Mouse (Mus musculus): ENCODE data around the gene Ptprm. TPM values are rescaled to one million over a fixed set of nuclear protein-coding genes. Genes with fewer than 3 reads are reported as not detected.
A peak's percentile ranks its signal among the peaks of the same experiment; 100 is the strongest.

Ptprm gene
- polyA plus RNA-seq, 1 experiment from 2014 or later: 31.4 TPM

- no peak overlapping the region; the same call in 1 of the 2 replicates for H3K27ac ChIP-seq
- H3K4me3 ChIP-seq (replicated peaks; ENCODE audit: low read length): no peak overlapping the region
- 70% methylated on average over 1 of the region's 1 CpGs for WGBS
- no peaks in the 10 kb centered on the region for H3K27me3 ChIP-seq (ENCODE audit: control insufficient read depth, insufficient read depth, low read length)
- no peak overlapping the region for H3K4me2 ChIP-seq (replicated peaks)
- ATAC-seq (ENCODE audit: low FRiP score): no peak
- no peak for DNase-seq (ENCODE audit: low spot score)
- H3K4me1 ChIP-seq (replicated peaks; ENCODE audit: control insufficient read depth, insufficient read depth, low read length): peaks cover 4% of the 10 kb centered on the region; the same call in 1 of the 2 replicates
- H3K9me3 ChIP-seq (ENCODE audit: control insufficient read depth, low read length): no peaks in the 10 kb centered on the region
- no peak overlapping the region for H3K9ac ChIP-seq
- no peaks in the 10 kb centered on the region for H3K36me3 ChIP-seq (replicated peaks; ENCODE audit: control insufficient read depth, insufficient read depth)
These were observed 274.7 kb downstream of the Ptprm start for GRCm38 (mm10) chr17:67079570-67079969.

GRCm38 (mm10) chr17:67073580-67073979, 280.7 kb downstream of the Ptprm start:
- H3K36me3 ChIP-seq (replicated peaks; ENCODE audit: control insufficient read depth, insufficient read depth): no peaks in the 10 kb centered on the region
- ATAC-seq (ENCODE audit: low FRiP score) (no peak), DNase-seq (ENCODE audit: low spot score) (no peak)
- H3K27me3 ChIP-seq (ENCODE audit: control insufficient read depth, insufficient read depth, low read length): no peaks in the 10 kb centered on the region
- H3K4me1 ChIP-seq (replicated peaks; ENCODE audit: control insufficient read depth, insufficient read depth, low read length): peaks cover 18% of the 10 kb centered on the region
- H3K4me2 ChIP-seq (replicated peaks): no peak overlapping the region
- 40% methylated on average over 4 of the region's 4 CpGs for WGBS
- H3K9ac ChIP-seq: no peak overlapping the region
- H3K9me3 ChIP-seq (ENCODE audit: control insufficient read depth, low read length): no peaks in the 10 kb centered on the region
- no peak overlapping the region for H3K4me3 ChIP-seq (replicated peaks; ENCODE audit: low read length)
- peak overlapping the region; percentile 30; the same call in 1 of the 2 replicates for H3K27ac ChIP-seq

GRCm38 (mm10) chr17:67073139-67073538, 281.1 kb downstream of the Ptprm start:
- WGBS: 65% methylated on average over 6 of the region's 6 CpGs
- H3K27ac ChIP-seq: peak overlapping the region; percentile 30; the same call in 1 of the 2 replicates
- H3K9me3 ChIP-seq (ENCODE audit: control insufficient read depth, low read length): no peaks in the 10 kb centered on the region
- no peak overlapping the region for H3K4me2 ChIP-seq (replicated peaks)
- no peak overlapping the region for H3K9ac ChIP-seq
- H3K27me3 ChIP-seq (ENCODE audit: control insufficient read depth, insufficient read depth, low read length): no peaks in the 10 kb centered on the region
- DNase-seq (ENCODE audit: low spot score): no peak
- H3K36me3 ChIP-seq (replicated peaks; ENCODE audit: control insufficient read depth, insufficient read depth): no peaks in the 10 kb centered on the region
- ATAC-seq (ENCODE audit: low FRiP score): peak; percentile 19; the same call in 1 of the 2 replicates
- peaks cover 18% of the 10 kb centered on the region for H3K4me1 ChIP-seq (replicated peaks; ENCODE audit: control insufficient read depth, insufficient read depth, low read length)
- no peak overlapping the region for H3K4me3 ChIP-seq (replicated peaks; ENCODE audit: low read length)

GRCm38 (mm10) chr17:67071231-67072009, 282.8 kb downstream of the Ptprm start:
- H3K27me3 ChIP-seq (ENCODE audit: control insufficient read depth, insufficient read depth, low read length): no peaks in the 10 kb centered on the region
- no peak overlapping the region for H3K4me2 ChIP-seq (replicated peaks)
- no peaks in the 10 kb centered on the region for H3K9me3 ChIP-seq (ENCODE audit: control insufficient read depth, low read length)
- peak; percentile 88 for ATAC-seq (ENCODE audit: low FRiP score)
- no peaks in the 10 kb centered on the region for H3K36me3 ChIP-seq (replicated peaks; ENCODE audit: control insufficient read depth, insufficient read depth)
- no peak overlapping the region for H3K27ac ChIP-seq
- 69% methylated on average over 7 of the region's 7 CpGs for WGBS
- no peak overlapping the region for H3K9ac ChIP-seq
- DNase-seq (ENCODE audit: low spot score): peak; percentile 65
- H3K4me3 ChIP-seq (replicated peaks; ENCODE audit: low read length): no peak overlapping the region
- peaks cover 18% of the 10 kb centered on the region for H3K4me1 ChIP-seq (replicated peaks; ENCODE audit: control insufficient read depth, insufficient read depth, low read length)

DNA sequence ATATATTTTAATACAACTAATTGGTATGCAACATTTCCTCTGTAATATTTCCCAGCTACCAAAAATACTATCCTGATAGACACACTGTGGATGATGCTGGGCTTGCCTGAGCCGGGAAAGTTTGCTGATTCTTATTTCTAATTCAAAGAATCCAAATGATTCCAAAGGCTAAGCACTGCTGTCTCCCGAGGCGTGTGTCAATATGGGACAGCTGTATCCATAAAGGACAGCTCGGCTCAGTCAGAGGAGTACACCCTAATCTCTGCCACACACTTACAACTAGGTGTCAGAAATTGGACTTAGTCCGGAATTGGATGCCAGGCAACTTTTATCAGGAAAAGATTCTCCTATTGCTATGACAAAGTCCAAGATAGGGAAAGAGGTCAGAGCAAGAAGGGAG, 290.6 kb downstream of the Ptprm start:
- Histone ChIP-seq H3K9me3 (ENCODE audit: control insufficient read depth, low read length) (no peaks in the 10 kb centered on the region), H3K27ac (no peak overlapping the region), H3K4me1 (replicated peaks; ENCODE audit: control insufficient read depth, insufficient read depth, low read length) (peaks cover 8% of the 10 kb centered on the region; the same call in 1 of the 2 replicates), H3K9ac (no peak overlapping the region), H3K4me3 (replicated peaks; ENCODE audit: low read length) (no peak overlapping the region), H3K27me3 (ENCODE audit: control insufficient read depth, insufficient read depth, low read length) (no peaks in the 10 kb centered on the region), H3K4me2 (replicated peaks) (no peak overlapping the region), H3K36me3 (replicated peaks; ENCODE audit: control insufficient read depth, insufficient read depth) (no peaks in the 10 kb centered on the region)
- WGBS: 83% methylated on average over 5 of the region's 5 CpGs
- DNase-seq (ENCODE audit: low spot score) (no peak), ATAC-seq (ENCODE audit: low FRiP score) (no peak)

DNA sequence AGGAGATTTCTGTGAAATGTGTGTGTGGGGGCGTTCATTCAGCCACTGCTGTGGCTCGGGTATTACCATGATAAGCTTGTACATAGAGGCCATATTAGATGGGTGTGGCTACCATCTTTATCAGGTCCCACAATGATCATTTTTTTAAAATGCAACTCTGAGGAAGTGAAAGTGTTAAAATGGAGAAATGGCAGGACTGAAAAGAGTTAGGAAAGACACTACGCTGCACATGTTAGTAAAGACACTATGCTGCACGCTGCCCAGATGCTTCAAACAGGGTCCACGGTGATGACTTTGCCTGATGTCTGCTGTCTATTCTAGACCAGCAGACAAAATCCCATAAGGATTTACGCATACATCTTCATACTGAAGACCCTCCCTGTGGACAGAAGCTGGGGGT, 298.6 kb downstream of the Ptprm start:
- H3K27me3 ChIP-seq (ENCODE audit: control insufficient read depth, insufficient read depth, low read length): no peaks in the 10 kb centered on the region
- no peak overlapping the region for H3K4me2 ChIP-seq (replicated peaks)
- no peaks in the 10 kb centered on the region for H3K36me3 ChIP-seq (replicated peaks; ENCODE audit: control insufficient read depth, insufficient read depth)
- DNase-seq (ENCODE audit: low spot score) (no peak), ATAC-seq (ENCODE audit: low FRiP score) (no peak)
- no peak overlapping the region for H3K27ac ChIP-seq
- no peak overlapping the region for H3K9ac ChIP-seq
- H3K4me3 ChIP-seq (replicated peaks; ENCODE audit: low read length): no peak overlapping the region
- no peaks in the 10 kb centered on the region for H3K9me3 ChIP-seq (ENCODE audit: control insufficient read depth, low read length)
- peaks cover 12% of the 10 kb centered on the region for H3K4me1 ChIP-seq (replicated peaks; ENCODE audit: control insufficient read depth, insufficient read depth, low read length)
- 93% methylated on average over 6 of the region's 6 CpGs for WGBS

DNA sequence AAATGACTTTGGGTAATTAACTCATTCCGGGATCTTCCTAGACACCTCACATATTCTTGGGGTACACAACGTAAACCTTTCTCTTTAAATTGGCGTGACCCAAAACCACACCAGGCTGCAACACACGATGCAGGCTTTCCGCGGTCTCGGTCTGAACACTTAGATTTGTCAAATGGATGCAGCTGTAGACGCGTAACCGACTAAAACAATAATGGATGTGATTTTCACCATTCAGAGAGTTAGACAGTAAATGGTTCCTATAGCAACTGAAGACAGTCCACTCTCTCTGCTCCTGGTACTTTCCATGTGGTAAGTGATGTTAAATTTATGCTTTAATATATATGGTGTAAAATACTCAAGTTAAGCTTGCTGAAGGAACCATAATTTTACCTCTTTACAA, 300.1 kb downstream of the Ptprm start:
- no peak overlapping the region for H3K27ac ChIP-seq
- ATAC-seq (ENCODE audit: low FRiP score): no peak
- H3K9me3 ChIP-seq (ENCODE audit: control insufficient read depth, low read length): no peaks in the 10 kb centered on the region
- H3K36me3 ChIP-seq (replicated peaks; ENCODE audit: control insufficient read depth, insufficient read depth): no peaks in the 10 kb centered on the region
- no peak overlapping the region for H3K4me3 ChIP-seq (replicated peaks; ENCODE audit: low read length)
- no peak overlapping the region for H3K4me2 ChIP-seq (replicated peaks)
- no peak overlapping the region for H3K9ac ChIP-seq
- WGBS: 63% methylated on average over 10 of the region's 10 CpGs
- peaks cover 12% of the 10 kb centered on the region for H3K4me1 ChIP-seq (replicated peaks; ENCODE audit: control insufficient read depth, insufficient read depth, low read length)
- no peak for DNase-seq (ENCODE audit: low spot score)
- no peaks in the 10 kb centered on the region for H3K27me3 ChIP-seq (ENCODE audit: control insufficient read depth, insufficient read depth, low read length)

- no peak overlapping the region for H3K9ac ChIP-seq
- no peaks in the 10 kb centered on the region for H3K36me3 ChIP-seq (replicated peaks; ENCODE audit: control insufficient read depth, insufficient read depth)
- no peak overlapping the region for H3K4me2 ChIP-seq (replicated peaks)
- WGBS: 45% methylated on average over 11 of the region's 11 CpGs
- no peaks in the 10 kb centered on the region for H3K9me3 ChIP-seq (ENCODE audit: control insufficient read depth, low read length)
- DNase-seq (ENCODE audit: low spot score): no peak
- H3K27ac ChIP-seq: no peak overlapping the region
- peaks cover 12% of the 10 kb centered on the region for H3K4me1 ChIP-seq (replicated peaks; ENCODE audit: control insufficient read depth, insufficient read depth, low read length)
- H3K27me3 ChIP-seq (ENCODE audit: control insufficient read depth, insufficient read depth, low read length): no peaks in the 10 kb centered on the region
- H3K4me3 ChIP-seq (replicated peaks; ENCODE audit: low read length): no peak overlapping the region
- ATAC-seq (ENCODE audit: low FRiP score): no peak
These were observed 301.5 kb downstream of the Ptprm start for GRCm38 (mm10) chr17:67052624-67053314.

DNA sequence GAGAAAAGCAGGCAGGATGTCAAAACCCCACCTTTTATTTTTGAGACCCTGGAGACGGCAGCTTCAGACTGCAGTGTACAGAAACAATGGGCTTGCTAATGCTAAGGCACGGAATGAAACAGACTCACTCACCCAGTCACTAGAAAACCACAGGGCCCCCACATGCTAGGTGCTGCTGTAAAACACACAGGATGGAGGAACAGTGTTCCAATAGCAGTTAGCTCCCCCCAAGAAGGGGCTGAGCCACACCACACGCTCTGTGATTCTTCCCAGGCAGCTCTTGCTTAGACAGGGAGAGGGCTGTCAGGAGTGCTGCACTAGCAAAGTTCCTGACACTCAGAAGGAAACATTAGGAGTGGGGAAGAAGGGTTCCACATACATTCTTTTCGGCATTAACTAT, 306.6 kb downstream of the Ptprm start:
- no peak for DNase-seq (ENCODE audit: low spot score)

More for the DNA sequence above, 306.6 kb downstream of the Ptprm start:
- Histone ChIP-seq H3K9me3 (ENCODE audit: control insufficient read depth, low read length) (no peaks in the 10 kb centered on the region), H3K4me1 (replicated peaks; ENCODE audit: control insufficient read depth, insufficient read depth, low read length) (peaks cover 12% of the 10 kb centered on the region), H3K4me3 (replicated peaks; ENCODE audit: low read length) (0 out of 2 replicates have a peak overlapping the region, but pooled peaks have one; percentile 15), H3K9ac (peak overlapping the region; percentile 49), H3K36me3 (replicated peaks; ENCODE audit: control insufficient read depth, insufficient read depth) (no peaks in the 10 kb centered on the region), H3K27ac (peak overlapping the region; percentile 47; the same call in 1 of the 2 replicates), H3K4me2 (replicated peaks) (peak overlapping the region; percentile 42), H3K27me3 (ENCODE audit: control insufficient read depth, insufficient read depth, low read length) (no peaks in the 10 kb centered on the region)
- 34% methylated on average over 4 of the region's 4 CpGs for WGBS
- peak; percentile 21; the same call in 1 of the 2 replicates for ATAC-seq (ENCODE audit: low FRiP score)
